Mouse (Mus musculus): ENCODE measurements around the gene H6pd. TPM values are rescaled to one million over a fixed set of nuclear protein-coding genes. Genes with fewer than 3 reads are reported as not detected.

The H6pd gene
- polyA plus RNA-seq, 1 experiment from 2014 or later: 0.98 TPM

DNA sequence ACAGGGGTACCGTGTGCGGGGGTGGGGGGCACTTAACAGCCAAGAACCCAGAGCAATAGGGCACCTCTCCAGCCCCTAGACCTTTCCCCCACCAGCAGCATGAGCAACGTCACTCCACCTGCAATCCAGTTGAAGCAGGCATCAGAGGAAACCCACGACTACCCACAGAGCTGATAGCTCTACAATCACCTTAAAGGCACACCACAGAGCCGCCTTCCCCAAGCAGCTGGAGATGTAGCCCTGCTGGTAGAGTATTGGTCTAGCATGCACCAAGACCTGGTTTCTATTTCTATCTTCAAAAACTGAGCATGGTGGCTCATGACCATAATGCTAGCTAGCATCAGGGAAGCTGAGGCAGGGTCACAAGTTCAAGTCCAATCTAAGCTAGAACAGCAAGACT is 61.4 kb downstream of the H6pd start:
- H3K36me3 ChIP-seq (ENCODE audit: poor library complexity, severe bottlenecking): no peaks in the 10 kb centered on the region
- peaks cover 43% of the 10 kb centered on the region for H3K4me1 ChIP-seq
- ATAC-seq: no peak
- WGBS: 87% methylated on average over 5 of the region's 5 CpGs
- H3K27me3 ChIP-seq: peaks cover 16% of the 10 kb centered on the region
- no peak overlapping the region for H3K4me3 ChIP-seq
- H3K9me3 ChIP-seq (replicated peaks): no peaks in the 10 kb centered on the region
- no peak overlapping the region for H3K9ac ChIP-seq
- no peak overlapping the region for H3K4me2 ChIP-seq
- H3K27ac ChIP-seq: no peak overlapping the region

DNA sequence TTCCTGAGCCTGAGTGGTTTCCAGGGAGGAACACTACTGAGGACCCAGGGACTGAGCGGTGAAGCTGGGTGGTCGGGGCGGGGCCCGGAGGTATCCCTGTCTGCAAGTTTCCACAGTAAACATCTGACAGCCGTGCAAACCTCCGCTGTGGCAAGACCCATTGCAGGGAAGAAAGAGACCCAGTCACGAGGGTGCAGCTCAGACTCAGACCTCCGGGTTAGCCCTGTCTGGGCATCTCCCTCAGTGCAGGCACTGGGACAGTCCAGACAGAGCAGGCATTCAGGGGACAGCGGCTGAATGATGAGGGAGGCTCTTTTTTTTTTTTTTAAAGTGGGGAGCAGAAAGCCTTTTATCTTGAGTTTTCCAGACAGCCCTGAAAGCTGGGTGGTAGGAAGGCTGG is 63.6 kb downstream of the H6pd start:
- Histone ChIP-seq H3K4me3 (no peak overlapping the region), H3K9ac (no peak overlapping the region), H3K27ac (no peak overlapping the region), H3K9me3 (replicated peaks) (no peaks in the 10 kb centered on the region), H3K27me3 (0 out of 2 replicates have a peak, but pooled peaks cover 5% of the 10 kb centered on the region), H3K4me1 (peaks cover 38% of the 10 kb centered on the region), H3K4me2 (no peak overlapping the region), H3K36me3 (ENCODE audit: poor library complexity, severe bottlenecking) (no peaks in the 10 kb centered on the region)
- ATAC-seq: no peak
- 58% methylated on average over 9 of the region's 9 CpGs for WGBS

DNA sequence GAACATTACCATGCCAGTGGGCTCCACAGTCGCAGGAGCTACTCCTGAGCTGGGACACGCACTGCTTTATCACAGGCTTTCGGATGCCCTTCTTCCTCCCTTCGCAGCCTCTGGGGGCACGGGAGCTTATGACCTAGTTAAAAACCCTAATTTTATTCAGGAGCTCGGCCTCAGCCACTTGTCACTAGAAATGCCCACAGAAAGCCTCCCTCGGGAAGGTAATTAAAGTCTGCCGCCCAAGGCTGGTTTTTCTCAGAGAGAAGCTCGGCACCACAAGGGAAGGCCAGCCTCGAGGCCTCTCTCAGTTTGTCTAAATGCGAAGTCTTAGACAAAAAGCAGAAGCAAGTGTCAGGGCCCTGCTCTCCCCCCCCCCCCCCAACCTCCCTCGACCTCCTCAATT is 64.6 kb downstream of the H6pd start:
- H3K9me3 ChIP-seq (replicated peaks): no peaks in the 10 kb centered on the region
- 26% methylated on average over 12 of the region's 12 CpGs for WGBS
- no peak overlapping the region for H3K27ac ChIP-seq
- ATAC-seq: no peak
- 0 out of 2 replicates have a peak, but pooled peaks cover 5% of the 10 kb centered on the region for H3K27me3 ChIP-seq
- H3K36me3 ChIP-seq (ENCODE audit: poor library complexity, severe bottlenecking): no peaks in the 10 kb centered on the region
- H3K4me1 ChIP-seq: peaks cover 34% of the 10 kb centered on the region
- H3K4me2 ChIP-seq: no peak overlapping the region
- no peak overlapping the region for H3K4me3 ChIP-seq
- H3K9ac ChIP-seq: no peak overlapping the region

DNA sequence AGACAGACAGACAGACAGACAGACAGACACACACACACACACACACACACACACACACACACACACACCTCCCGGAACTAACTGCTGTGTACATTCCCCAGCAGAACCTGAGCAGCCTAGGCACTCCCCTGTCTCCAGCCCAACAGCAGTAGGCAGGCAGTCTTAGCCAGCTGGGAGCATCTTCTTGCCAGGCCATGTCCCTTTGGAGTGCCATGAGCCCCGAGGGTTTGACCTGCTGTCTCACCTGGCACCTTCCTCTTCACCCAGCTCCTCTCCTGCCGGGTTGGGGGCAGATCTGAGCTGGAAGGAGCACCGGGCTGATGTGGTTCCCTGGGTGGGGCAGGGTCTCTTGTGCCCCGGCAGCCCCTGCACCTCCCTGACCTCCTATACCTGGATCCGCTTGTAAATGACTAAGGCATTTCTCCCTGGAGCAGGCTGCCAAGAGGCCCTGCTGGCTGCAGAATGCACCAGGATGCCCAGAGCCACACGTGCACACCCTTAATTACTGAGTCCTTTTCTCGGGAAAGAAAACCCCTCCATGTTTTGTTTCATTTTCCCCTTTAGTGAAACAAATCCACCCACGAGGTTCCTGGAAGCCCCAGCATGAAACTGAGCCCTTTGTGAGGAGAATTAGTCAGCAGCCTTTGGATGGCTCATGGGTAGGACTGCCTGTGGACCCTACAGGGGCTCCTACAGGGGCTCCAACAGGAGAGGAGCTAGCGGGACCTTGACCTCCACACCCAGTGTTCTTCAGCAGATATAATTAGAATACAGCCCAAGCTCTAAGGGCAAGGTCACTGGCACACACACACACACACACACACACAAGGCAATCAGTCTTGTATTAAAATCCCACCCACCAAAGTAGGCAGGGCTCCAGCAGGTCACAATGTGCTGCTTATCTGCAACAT is 65.7 kb downstream of the H6pd start:
- Histone ChIP-seq H3K4me3 (no peak overlapping the region), H3K4me2 (no peak overlapping the region), H3K9ac (no peak overlapping the region), H3K4me1 (peaks cover 34% of the 10 kb centered on the region), H3K9me3 (replicated peaks) (no peaks in the 10 kb centered on the region), H3K36me3 (ENCODE audit: poor library complexity, severe bottlenecking) (no peaks in the 10 kb centered on the region), H3K27me3 (0 out of 2 replicates have a peak, but pooled peaks cover 5% of the 10 kb centered on the region), H3K27ac (no peak overlapping the region)
- no peak for ATAC-seq
- WGBS: 41% methylated on average over 10 of the region's 10 CpGs

DNA sequence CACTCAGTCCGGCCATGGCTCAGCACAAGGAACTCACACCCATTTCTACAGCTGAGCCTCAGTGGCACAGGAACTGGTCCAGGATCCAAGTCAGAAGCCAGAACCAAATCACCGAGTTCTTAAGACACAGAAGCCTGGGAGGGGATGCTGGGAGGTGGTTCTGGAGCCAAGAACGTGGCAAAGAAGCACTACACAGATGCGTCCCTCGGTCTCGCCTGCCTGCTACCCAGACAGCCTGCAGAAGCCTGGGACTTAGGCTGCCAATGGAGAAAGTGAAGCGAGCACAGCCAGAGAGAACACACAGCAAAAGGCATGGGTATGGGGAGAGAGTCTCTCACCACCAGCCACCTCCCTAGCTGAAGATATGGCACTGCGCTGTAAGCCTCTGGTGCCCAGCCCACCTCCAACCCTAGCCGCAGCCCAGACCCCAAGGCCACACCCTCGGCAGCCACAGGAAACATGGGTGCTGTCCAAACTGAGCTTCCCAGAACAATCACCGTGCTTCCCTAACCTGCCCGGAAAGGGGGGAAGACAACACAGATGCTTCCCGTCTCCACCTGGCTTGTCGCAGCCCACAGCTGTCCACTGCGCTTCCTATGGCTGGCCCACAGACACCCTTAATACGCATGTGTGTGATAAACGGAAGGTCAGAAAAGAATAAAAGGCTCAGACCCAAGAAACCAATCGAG is 67.6 kb downstream of the H6pd start:
- Histone ChIP-seq H3K27me3 (0 out of 2 replicates have a peak, but pooled peaks cover 5% of the 10 kb centered on the region), H3K9ac (no peak overlapping the region), H3K4me3 (no peak overlapping the region), H3K27ac (no peak overlapping the region), H3K36me3 (ENCODE audit: poor library complexity, severe bottlenecking) (no peaks in the 10 kb centered on the region), H3K4me1 (peaks cover 34% of the 10 kb centered on the region), H3K9me3 (replicated peaks) (no peaks in the 10 kb centered on the region), H3K4me2 (no peak overlapping the region)
- no peak for ATAC-seq
- 82% methylated on average over 18 of the region's 18 CpGs for WGBS

DNA sequence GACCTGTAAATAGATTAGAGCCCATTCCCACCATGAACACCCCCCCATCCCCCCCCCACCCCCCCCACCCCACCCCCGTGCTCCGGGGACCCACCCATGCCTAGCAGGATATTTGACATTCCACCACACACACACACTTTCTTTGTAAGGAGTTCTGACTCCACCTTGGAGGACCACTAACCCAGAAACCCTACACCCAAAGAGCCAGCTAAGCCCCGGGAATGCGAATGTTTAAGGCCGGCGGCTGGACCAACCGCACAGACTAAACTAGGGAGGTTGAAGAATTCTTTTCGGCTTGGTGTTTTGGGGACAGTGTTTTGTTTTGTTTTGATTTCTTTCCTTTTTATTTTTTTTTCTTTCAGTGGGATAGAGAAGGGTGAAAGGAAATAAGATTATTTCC is 70.1 kb downstream of the H6pd start:
- H3K36me3 ChIP-seq (ENCODE audit: poor library complexity, severe bottlenecking): no peaks in the 10 kb centered on the region
- ATAC-seq: no peak
- H3K9ac ChIP-seq: no peak overlapping the region
- no peak overlapping the region for H3K4me3 ChIP-seq
- 62% methylated on average over 8 of the region's 8 CpGs for WGBS
- no peak overlapping the region for H3K4me2 ChIP-seq
- H3K27ac ChIP-seq: no peak overlapping the region
- peaks cover 9% of the 10 kb centered on the region for H3K4me1 ChIP-seq
- H3K9me3 ChIP-seq (replicated peaks): no peaks in the 10 kb centered on the region
- 0 out of 2 replicates have a peak, but pooled peaks cover 5% of the 10 kb centered on the region for H3K27me3 ChIP-seq

DNA sequence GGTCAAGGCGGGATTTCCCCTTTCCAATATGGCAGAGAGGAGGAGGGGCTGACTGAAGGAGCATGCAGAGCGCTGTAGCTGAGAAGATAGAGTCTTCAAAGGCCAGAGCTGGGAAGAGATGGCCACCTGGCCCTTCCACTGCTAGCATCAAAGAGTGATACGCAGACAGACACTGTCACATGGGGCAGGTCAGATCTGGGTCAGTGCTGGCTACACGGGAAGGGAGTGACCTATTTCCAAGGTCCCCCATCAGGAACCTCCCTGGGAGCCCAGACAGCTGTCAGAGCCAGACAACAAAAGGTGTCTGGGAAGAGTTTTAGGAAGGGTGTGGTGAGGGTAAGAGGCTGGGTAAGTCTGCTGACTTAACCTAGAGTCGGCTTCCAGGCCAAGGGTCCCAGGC is 71.9 kb downstream of the H6pd start:
- WGBS: 75% methylated on average over 5 of the region's 5 CpGs
- H3K9me3 ChIP-seq (replicated peaks): no peaks in the 10 kb centered on the region

DNA sequence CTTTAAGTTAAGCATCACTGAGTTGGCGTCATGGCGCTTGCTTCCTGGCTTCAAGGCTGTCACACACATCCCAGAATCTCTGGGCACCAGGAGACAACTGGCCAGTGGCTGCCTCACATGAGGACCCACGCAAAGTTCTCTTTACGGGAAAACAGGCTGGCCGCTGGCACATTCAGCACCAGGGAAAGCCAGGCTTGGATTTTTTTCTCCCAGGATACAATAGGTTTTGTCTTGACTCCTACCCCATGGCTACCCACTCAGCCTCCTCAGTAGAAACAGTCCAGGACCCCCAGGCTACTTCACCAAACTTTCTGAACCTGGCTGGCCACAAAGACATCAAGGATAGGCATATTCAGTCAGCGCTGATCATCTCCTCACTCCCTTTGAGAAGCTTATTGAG is 73.4 kb downstream of the H6pd start:
- no peak for ATAC-seq
- H3K4me3 ChIP-seq: no peak overlapping the region
- H3K27me3 ChIP-seq: no peaks in the 10 kb centered on the region
- no peak overlapping the region for H3K4me2 ChIP-seq
- no peaks in the 10 kb centered on the region for H3K9me3 ChIP-seq (replicated peaks)
- WGBS: 84% methylated on average over 6 of the region's 6 CpGs
- no peak overlapping the region for H3K9ac ChIP-seq
- no peaks in the 10 kb centered on the region for H3K36me3 ChIP-seq (ENCODE audit: poor library complexity, severe bottlenecking)
- H3K4me1 ChIP-seq: no peaks in the 10 kb centered on the region
- H3K27ac ChIP-seq: no peak overlapping the region

More for the DNA sequence above, 71.9 kb downstream of the H6pd start:
- no peak overlapping the region for H3K27ac ChIP-seq
- H3K27me3 ChIP-seq: no peaks in the 10 kb centered on the region
- H3K4me2 ChIP-seq: no peak overlapping the region
- H3K4me3 ChIP-seq: no peak overlapping the region
- no peak overlapping the region for H3K9ac ChIP-seq
- no peaks in the 10 kb centered on the region for H3K4me1 ChIP-seq
- no peaks in the 10 kb centered on the region for H3K36me3 ChIP-seq (ENCODE audit: poor library complexity, severe bottlenecking)
- no peak for ATAC-seq

DNA sequence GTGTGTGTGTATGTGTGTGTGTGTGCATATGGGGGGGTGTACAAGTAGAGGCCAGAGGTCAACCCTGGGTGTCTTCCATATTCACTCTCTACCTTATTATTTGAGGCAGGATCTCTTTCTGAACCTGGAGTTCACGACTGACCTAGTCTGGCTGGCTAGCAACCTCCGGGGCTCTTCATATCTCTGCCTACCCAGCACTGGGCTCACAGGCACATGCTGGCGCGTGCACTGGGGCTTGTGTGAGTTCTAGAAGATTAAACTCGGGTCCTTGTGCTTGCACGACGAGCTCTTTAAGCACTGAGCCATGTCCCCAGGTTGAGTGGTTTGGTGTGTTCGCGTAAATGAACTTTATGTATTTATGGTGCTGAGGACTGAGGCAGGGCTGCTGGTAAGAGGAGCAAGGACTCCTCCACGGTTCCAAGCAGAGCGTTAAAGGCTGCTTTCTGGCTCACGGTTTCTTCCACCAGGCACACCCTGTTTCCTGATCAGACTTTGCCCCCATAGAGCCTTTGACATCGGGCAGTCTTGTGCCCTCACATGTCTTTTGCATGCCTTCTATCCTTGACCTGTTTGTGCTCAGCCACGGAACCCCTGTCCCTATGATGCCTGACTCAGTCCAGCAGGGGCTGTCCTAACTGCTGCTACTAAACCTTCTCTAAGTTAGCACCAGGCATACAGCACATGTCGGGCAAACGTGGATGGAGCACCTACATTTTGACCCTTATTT is 75.1 kb downstream of the H6pd start:
- no peak overlapping the region for H3K9ac ChIP-seq
- H3K36me3 ChIP-seq (ENCODE audit: poor library complexity, severe bottlenecking): no peaks in the 10 kb centered on the region
- H3K27me3 ChIP-seq: no peaks in the 10 kb centered on the region
- H3K4me2 ChIP-seq: no peak overlapping the region
- H3K4me3 ChIP-seq: no peak overlapping the region
- no peak overlapping the region for H3K27ac ChIP-seq
- ATAC-seq: no peak
- no peaks in the 10 kb centered on the region for H3K9me3 ChIP-seq (replicated peaks)
- no peaks in the 10 kb centered on the region for H3K4me1 ChIP-seq
- WGBS: 88% methylated on average over 16 of the region's 16 CpGs

DNA sequence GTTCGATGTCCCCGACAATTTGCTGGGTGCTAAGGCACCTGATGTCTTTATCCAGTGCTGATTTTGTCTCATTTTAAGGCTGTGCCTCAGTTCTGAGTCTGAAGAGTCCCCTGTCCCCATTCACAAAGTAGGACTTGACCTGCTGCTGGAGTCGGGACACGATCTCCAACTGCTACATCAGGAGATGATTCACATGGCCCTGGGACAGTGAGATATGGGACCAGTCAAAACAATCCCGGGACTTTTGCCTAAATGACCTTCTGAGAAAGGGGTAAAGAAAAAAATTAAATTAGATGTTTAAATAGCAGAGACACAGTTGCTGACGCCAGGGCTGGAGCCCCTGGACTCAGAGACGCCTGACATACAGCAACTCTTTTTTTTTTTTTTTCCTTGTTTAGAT is 75.8 kb downstream of the H6pd start:
- no peak for ATAC-seq

DNA sequence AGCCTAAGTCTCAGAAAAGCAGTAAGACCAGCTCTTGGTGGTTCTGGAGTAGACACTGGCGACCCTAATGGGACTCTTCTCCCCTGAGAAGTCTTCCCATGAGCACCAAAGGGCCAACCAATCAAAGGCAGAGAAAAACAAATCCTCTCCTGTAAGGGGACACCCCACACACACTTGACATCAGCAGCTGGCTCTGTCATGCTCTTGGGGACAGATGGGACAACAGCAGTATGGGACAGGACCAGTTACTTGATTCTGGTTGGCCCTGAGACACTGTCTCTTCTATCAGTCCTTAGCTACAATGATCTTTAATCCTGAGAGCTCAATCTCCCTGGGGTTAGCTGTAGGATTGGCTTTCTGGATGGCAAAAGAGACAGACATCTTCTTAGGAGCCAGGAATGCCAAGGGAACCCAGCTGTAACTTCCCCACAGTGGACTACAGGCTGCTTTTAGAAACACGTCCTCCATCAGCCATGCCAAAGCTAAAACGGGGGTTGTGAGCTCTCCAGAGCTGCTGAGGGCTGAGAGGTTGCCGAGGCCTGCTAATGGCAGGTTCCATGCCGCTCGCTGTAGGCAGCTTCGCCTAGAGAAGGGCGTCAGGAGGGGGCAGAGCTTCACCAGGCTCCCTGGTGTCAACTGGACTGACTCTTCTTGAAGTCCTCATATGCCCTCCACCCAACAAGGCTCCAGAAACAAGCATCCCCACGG is 76.6 kb downstream of the H6pd start:
- no peaks in the 10 kb centered on the region for H3K9me3 ChIP-seq (replicated peaks)
- no peak overlapping the region for H3K9ac ChIP-seq
- H3K27ac ChIP-seq: no peak overlapping the region
- H3K27me3 ChIP-seq: no peaks in the 10 kb centered on the region
- no peaks in the 10 kb centered on the region for H3K36me3 ChIP-seq (ENCODE audit: poor library complexity, severe bottlenecking)
- no peak overlapping the region for H3K4me3 ChIP-seq
- 88% methylated on average over 9 of the region's 9 CpGs for WGBS
- H3K4me1 ChIP-seq: no peaks in the 10 kb centered on the region
- no peak for ATAC-seq
- no peak overlapping the region for H3K4me2 ChIP-seq

More for the DNA sequence above, 75.8 kb downstream of the H6pd start:
- H3K36me3 ChIP-seq (ENCODE audit: poor library complexity, severe bottlenecking): no peaks in the 10 kb centered on the region
- H3K27me3 ChIP-seq: no peaks in the 10 kb centered on the region
- H3K9me3 ChIP-seq (replicated peaks): no peaks in the 10 kb centered on the region
- H3K4me3 ChIP-seq: no peak overlapping the region
- H3K27ac ChIP-seq: no peak overlapping the region
- H3K4me2 ChIP-seq: no peak overlapping the region
- no peak overlapping the region for H3K9ac ChIP-seq
- 94% methylated on average over 7 of the region's 7 CpGs for WGBS
- no peaks in the 10 kb centered on the region for H3K4me1 ChIP-seq

Data from forebrain, embryonic 13.5 days (tissue).